Mouse (Mus musculus): ENCODE data around the gene Tpd52l2. TPM values are rescaled to one million over a fixed set of nuclear protein-coding genes. Genes with fewer than 3 reads are reported as not detected.

Gene Tpd52l2
- polyA plus RNA-seq, 1 experiment from 2014 or later, result 143 TPM

GRCm38 (mm10) chr2:181459673-181460621, 37.0 kb upstream of the Tpd52l2 start:
- peak; percentile 78 for DNase-seq (ENCODE audit: low spot score)
- Histone ChIP-seq H3K4me1 (replicated peaks; ENCODE audit: control insufficient read depth, insufficient read depth, low read length) (peaks cover 4% of the 10 kb centered on the region; the same call in 1 of the 2 replicates), H3K4me2 (ENCODE audit: low read depth, low read length, severe bottlenecking) (peak overlapping the region; percentile 93), H3K9me3 (ENCODE audit: control insufficient read depth, low read length) (no peaks in the 10 kb centered on the region), H3K9ac (ENCODE audit: low read length) (peak overlapping the region; percentile 67), H3K4me3 (ENCODE audit: low read depth, low read length) (peak overlapping the region; percentile 94), H3K36me3 (ENCODE audit: control insufficient read depth, insufficient read depth, low read length) (no peaks in the 10 kb centered on the region), H3K27me3 (ENCODE audit: control insufficient read depth, insufficient read depth, low read length) (no peaks in the 10 kb centered on the region; the same call in 1 of the 2 replicates), H3K27ac (ENCODE audit: low read depth, low read length) (no peak overlapping the region)
- under 1% methylated on average over 68 of the region's 71 CpGs for WGBS
- peak; percentile 72 for ATAC-seq (replicated peaks; ENCODE audit: low FRiP score)

GRCm38 (mm10) chr2:181461536-181462100, 35.3 kb upstream of the Tpd52l2 start:
- WGBS, result 94% methylated on average over 1 of the region's 1 CpGs

GRCm38 (mm10) chr2:181462604-181463003, 34.3 kb upstream of the Tpd52l2 start:
- Histone ChIP-seq H3K4me3 (ENCODE audit: low read depth, low read length) (no peak overlapping the region), H3K9me3 (ENCODE audit: control insufficient read depth, low read length) (no peaks in the 10 kb centered on the region), H3K4me1 (replicated peaks; ENCODE audit: control insufficient read depth, insufficient read depth, low read length) (peaks cover 4% of the 10 kb centered on the region; the same call in 1 of the 2 replicates), H3K9ac (ENCODE audit: low read length) (no peak overlapping the region), H3K4me2 (ENCODE audit: low read depth, low read length, severe bottlenecking) (no peak overlapping the region), H3K27me3 (ENCODE audit: control insufficient read depth, insufficient read depth, low read length) (no peaks in the 10 kb centered on the region; the same call in 1 of the 2 replicates), H3K36me3 (ENCODE audit: control insufficient read depth, insufficient read depth, low read length) (no peaks in the 10 kb centered on the region), H3K27ac (ENCODE audit: low read depth, low read length) (no peak overlapping the region)
- DNase-seq (ENCODE audit: low spot score) (no peak), ATAC-seq (replicated peaks; ENCODE audit: low FRiP score) (no peak)
- WGBS, result 100% methylated on average over 1 of the region's 1 CpGs

More at GRCm38 (mm10) chr2:181461536-181462100, 35.3 kb upstream of the Tpd52l2 start:
- no peaks in the 10 kb centered on the region for H3K9me3 ChIP-seq (ENCODE audit: control insufficient read depth, low read length)
- H3K4me2 ChIP-seq (ENCODE audit: low read depth, low read length, severe bottlenecking), result no peak overlapping the region
- DNase-seq (ENCODE audit: low spot score), result no peak
- H3K27ac ChIP-seq (ENCODE audit: low read depth, low read length), result no peak overlapping the region
- ATAC-seq (replicated peaks; ENCODE audit: low FRiP score), result no peak
- H3K27me3 ChIP-seq (ENCODE audit: control insufficient read depth, insufficient read depth, low read length), result no peaks in the 10 kb centered on the region; the same call in 1 of the 2 replicates
- H3K9ac ChIP-seq (ENCODE audit: low read length), result no peak overlapping the region
- H3K36me3 ChIP-seq (ENCODE audit: control insufficient read depth, insufficient read depth, low read length), result no peaks in the 10 kb centered on the region
- no peak overlapping the region for H3K4me3 ChIP-seq (ENCODE audit: low read depth, low read length)
- H3K4me1 ChIP-seq (replicated peaks; ENCODE audit: control insufficient read depth, insufficient read depth, low read length), result peaks cover 4% of the 10 kb centered on the region; the same call in 1 of the 2 replicates

GRCm38 (mm10) chr2:181463008-181463738, 33.8 kb upstream of the Tpd52l2 start:
- Histone ChIP-seq H3K4me2 (ENCODE audit: low read depth, low read length, severe bottlenecking) (no peak overlapping the region), H3K9me3 (ENCODE audit: control insufficient read depth, low read length) (no peaks in the 10 kb centered on the region)

GRCm38 (mm10) chr2:181465423-181465822, 31.5 kb upstream of the Tpd52l2 start:
- Histone ChIP-seq H3K27me3 (ENCODE audit: control insufficient read depth, insufficient read depth, low read length) (no peaks in the 10 kb centered on the region), H3K9ac (ENCODE audit: low read length) (no peak overlapping the region), H3K9me3 (ENCODE audit: control insufficient read depth, low read length) (no peaks in the 10 kb centered on the region), H3K36me3 (ENCODE audit: control insufficient read depth, insufficient read depth, low read length) (no peaks in the 10 kb centered on the region), H3K4me2 (ENCODE audit: low read depth, low read length, severe bottlenecking) (no peak overlapping the region), H3K4me1 (replicated peaks; ENCODE audit: control insufficient read depth, insufficient read depth, low read length) (peaks cover 2% of the 10 kb centered on the region; the same call in 1 of the 2 replicates), H3K27ac (ENCODE audit: low read depth, low read length) (no peak overlapping the region), H3K4me3 (ENCODE audit: low read depth, low read length) (no peak overlapping the region)
- ATAC-seq (replicated peaks; ENCODE audit: low FRiP score) (no peak), DNase-seq (ENCODE audit: low spot score) (no peak)
- WGBS, result 60% methylated on average over 3 of the region's 3 CpGs

More at GRCm38 (mm10) chr2:181463008-181463738, 33.8 kb upstream of the Tpd52l2 start:
- Histone ChIP-seq H3K4me1 (replicated peaks; ENCODE audit: control insufficient read depth, insufficient read depth, low read length) (peaks cover 2% of the 10 kb centered on the region; the same call in 1 of the 2 replicates), H3K9ac (ENCODE audit: low read length) (no peak overlapping the region), H3K36me3 (ENCODE audit: control insufficient read depth, insufficient read depth, low read length) (no peaks in the 10 kb centered on the region), H3K4me3 (ENCODE audit: low read depth, low read length) (no peak overlapping the region), H3K27ac (ENCODE audit: low read depth, low read length) (no peak overlapping the region), H3K27me3 (ENCODE audit: control insufficient read depth, insufficient read depth, low read length) (no peaks in the 10 kb centered on the region; the same call in 1 of the 2 replicates)
- WGBS, result 48% methylated on average over 7 of the region's 7 CpGs
- peak; percentile 58 for DNase-seq (ENCODE audit: low spot score)
- no peak for ATAC-seq (replicated peaks; ENCODE audit: low FRiP score)

GRCm38 (mm10) chr2:181470285-181470684, 26.7 kb upstream of the Tpd52l2 start:
- DNase-seq (ENCODE audit: low spot score) (no peak), ATAC-seq (replicated peaks; ENCODE audit: low FRiP score) (no peak)
- no peaks in the 10 kb centered on the region for H3K27me3 ChIP-seq (ENCODE audit: control insufficient read depth, insufficient read depth, low read length)
- H3K4me1 ChIP-seq (replicated peaks; ENCODE audit: control insufficient read depth, insufficient read depth, low read length), result no peaks in the 10 kb centered on the region
- no peaks in the 10 kb centered on the region for H3K36me3 ChIP-seq (ENCODE audit: control insufficient read depth, insufficient read depth, low read length)
- H3K9me3 ChIP-seq (ENCODE audit: control insufficient read depth, low read length), result no peaks in the 10 kb centered on the region
- no peak overlapping the region for H3K27ac ChIP-seq (ENCODE audit: low read depth, low read length)
- no peak overlapping the region for H3K4me2 ChIP-seq (ENCODE audit: low read depth, low read length, severe bottlenecking)
- H3K4me3 ChIP-seq (ENCODE audit: low read depth, low read length), result no peak overlapping the region
- no peak overlapping the region for H3K9ac ChIP-seq (ENCODE audit: low read length)
- WGBS, result 66% methylated on average over 2 of the region's 2 CpGs

- H3K9me3 ChIP-seq (ENCODE audit: control insufficient read depth, low read length), result no peaks in the 10 kb centered on the region
- no peak overlapping the region for H3K9ac ChIP-seq (ENCODE audit: low read length)
- no peak overlapping the region for H3K27ac ChIP-seq (ENCODE audit: low read depth, low read length)
- DNase-seq (ENCODE audit: low spot score), result no peak
- H3K4me1 ChIP-seq (replicated peaks; ENCODE audit: control insufficient read depth, insufficient read depth, low read length), result no peaks in the 10 kb centered on the region
- H3K27me3 ChIP-seq (ENCODE audit: control insufficient read depth, insufficient read depth, low read length), result no peaks in the 10 kb centered on the region
- WGBS, result 59% methylated on average over 5 of the region's 5 CpGs
- H3K4me3 ChIP-seq (ENCODE audit: low read depth, low read length), result no peak overlapping the region
- H3K36me3 ChIP-seq (ENCODE audit: control insufficient read depth, insufficient read depth, low read length), result no peaks in the 10 kb centered on the region
- no peak overlapping the region for H3K4me2 ChIP-seq (ENCODE audit: low read depth, low read length, severe bottlenecking)
- ATAC-seq (replicated peaks; ENCODE audit: low FRiP score), result no peak
Measured at GRCm38 (mm10) chr2:181471246-181471645, 25.7 kb upstream of the Tpd52l2 start.

GRCm38 (mm10) chr2:181472256-181472827, 24.6 kb upstream of the Tpd52l2 start:
- Histone ChIP-seq H3K27me3 (ENCODE audit: control insufficient read depth, insufficient read depth, low read length) (no peaks in the 10 kb centered on the region), H3K9ac (ENCODE audit: low read length) (no peak overlapping the region), H3K36me3 (ENCODE audit: control insufficient read depth, insufficient read depth, low read length) (no peaks in the 10 kb centered on the region), H3K4me1 (replicated peaks; ENCODE audit: control insufficient read depth, insufficient read depth, low read length) (no peaks in the 10 kb centered on the region), H3K27ac (ENCODE audit: low read depth, low read length) (no peak overlapping the region), H3K4me3 (ENCODE audit: low read depth, low read length) (no peak overlapping the region), H3K9me3 (ENCODE audit: control insufficient read depth, low read length) (no peaks in the 10 kb centered on the region), H3K4me2 (ENCODE audit: low read depth, low read length, severe bottlenecking) (no peak overlapping the region)
- DNase-seq (ENCODE audit: low spot score) (no peak), ATAC-seq (replicated peaks; ENCODE audit: low FRiP score) (no peak)
- 100% methylated on average over 1 of the region's 1 CpGs for WGBS

Data from forebrain, embryonic 11.5 days (tissue).